Mouse (Mus musculus): ENCODE measurements around the gene Nacad. TPM values are rescaled to one million over a fixed set of nuclear protein-coding genes. Genes with fewer than 3 reads are reported as not detected.
A peak's percentile ranks its signal among the peaks of the same experiment; 100 is the strongest.

Gene Nacad
- polyA plus RNA-seq, 1 experiment from 2014 or later = 50.1 TPM

DNA sequence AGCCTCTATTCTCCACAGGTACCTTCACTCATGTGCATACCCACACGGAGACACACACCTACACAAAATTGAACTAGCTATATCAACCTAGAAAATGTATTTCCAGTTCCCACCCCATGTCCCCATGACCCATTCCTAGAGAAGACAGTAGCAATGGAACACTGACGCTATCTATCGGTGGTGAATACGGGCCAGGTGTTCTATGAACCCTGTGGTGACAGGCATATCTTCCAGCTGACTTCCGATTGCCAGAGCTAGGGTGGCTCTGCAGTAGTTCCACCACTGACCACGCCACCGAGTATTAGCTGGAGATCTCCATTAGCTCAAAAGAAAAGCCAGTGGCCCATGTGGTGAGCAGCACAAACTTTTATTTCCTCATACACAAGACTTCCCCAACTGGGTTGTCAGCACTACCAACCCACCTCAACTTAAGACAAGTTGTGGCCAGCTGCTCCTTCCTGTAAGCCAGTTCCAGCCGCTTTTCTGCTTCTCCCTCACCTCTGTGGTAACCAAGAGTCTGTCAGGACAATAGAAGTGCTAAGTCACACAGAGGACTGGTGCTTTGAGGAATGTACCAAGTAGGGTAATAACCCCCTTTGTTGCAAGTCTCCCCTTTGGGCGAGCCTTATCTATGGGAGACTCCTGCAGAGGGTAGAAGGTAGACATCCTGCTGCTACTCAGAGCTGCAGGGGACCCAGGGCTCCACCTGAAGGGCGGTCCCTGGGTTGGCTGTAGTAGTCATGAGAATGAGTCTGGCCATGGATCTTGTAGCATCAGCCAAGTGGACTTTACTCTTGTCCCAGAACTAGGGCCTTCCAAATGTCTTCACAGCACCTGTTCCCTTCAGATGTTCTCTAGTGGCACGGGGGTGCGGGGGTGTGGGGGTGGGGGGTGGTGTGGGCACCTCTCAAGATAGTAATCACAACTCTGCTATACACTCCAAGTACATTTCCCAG lies 9.7 kb upstream of the Nacad start:
- Histone ChIP-seq H3K9ac (ENCODE audit: low read length) (no peak overlapping the region), H3K27ac (ENCODE audit: low read depth, low read length) (no peak overlapping the region), H3K4me3 (ENCODE audit: low read depth, low read length) (no peak overlapping the region), H3K36me3 (ENCODE audit: control insufficient read depth, insufficient read depth, low read length) (peaks cover 47% of the 10 kb centered on the region), H3K4me1 (ENCODE audit: control insufficient read depth, insufficient read depth, low read length) (no peaks in the 10 kb centered on the region), H3K4me2 (ENCODE audit: low read depth) (no peak overlapping the region), H3K9me3 (ENCODE audit: control insufficient read depth, low read length) (no peaks in the 10 kb centered on the region), H3K27me3 (ENCODE audit: control insufficient read depth, insufficient read depth, low read length) (no peaks in the 10 kb centered on the region)
- 96% methylated on average over 12 of the region's 12 CpGs for WGBS
- DNase-seq (ENCODE audit: low spot score) (no peak), ATAC-seq (ENCODE audit: insufficient read depth, low FRiP score, low TSS enrichment) (no peak)

DNA sequence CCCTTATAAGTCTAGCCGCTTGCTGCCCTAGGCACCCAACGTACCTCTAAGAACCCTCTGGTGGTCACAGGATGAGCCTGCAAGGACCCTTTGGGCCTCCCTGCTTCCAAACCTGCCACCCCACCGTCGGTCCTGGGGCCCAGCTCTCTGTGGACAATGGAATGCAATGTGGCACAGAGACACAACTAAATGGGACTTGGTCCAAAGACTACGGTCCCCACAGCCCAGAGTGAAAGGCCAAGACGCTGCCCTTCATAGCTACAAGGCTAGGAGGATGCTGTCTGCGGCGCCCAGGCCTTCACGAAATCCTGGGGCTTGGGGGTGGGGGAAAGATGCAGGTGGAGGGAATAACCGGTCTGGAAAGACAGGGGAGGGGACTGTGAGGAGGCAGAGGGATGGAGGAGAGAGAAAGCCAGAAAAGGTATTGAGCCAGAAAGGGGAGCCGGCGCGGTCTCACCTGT lies 802 bp downstream of the Nacad start:
- peaks cover 6% of the 10 kb centered on the region; the same call in 1 of the 2 replicates for H3K4me1 ChIP-seq (ENCODE audit: control insufficient read depth, insufficient read depth, low read length)
- ATAC-seq (ENCODE audit: insufficient read depth, low FRiP score, low TSS enrichment) = no peak

DNA sequence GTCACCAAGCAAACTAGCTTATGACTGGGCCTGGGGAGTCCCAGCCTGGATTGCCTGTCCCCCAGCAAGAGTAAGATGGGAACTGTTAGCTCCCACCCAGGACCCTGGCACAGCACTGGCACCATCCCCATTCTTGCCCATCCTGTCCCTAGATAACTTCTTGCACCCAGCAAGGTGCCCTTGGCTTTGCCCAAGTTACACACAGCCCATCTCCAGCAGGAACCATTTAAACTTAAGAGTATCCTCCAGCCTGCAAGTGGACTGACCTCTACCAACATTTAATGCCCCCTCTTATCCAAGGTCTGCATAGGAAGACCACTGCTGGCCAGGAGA lies 1.3 kb downstream of the Nacad start:
- H3K4me1 ChIP-seq (ENCODE audit: control insufficient read depth, insufficient read depth, low read length) = peaks cover 6% of the 10 kb centered on the region; the same call in 1 of the 2 replicates
- peak overlapping the region; percentile 64 for H3K9ac ChIP-seq (ENCODE audit: low read length)
- DNase-seq (ENCODE audit: low spot score) = no peak
- H3K9me3 ChIP-seq (ENCODE audit: control insufficient read depth, low read length) = no peaks in the 10 kb centered on the region
- peak overlapping the region; percentile 45 for H3K4me3 ChIP-seq (ENCODE audit: low read depth, low read length)
- H3K4me2 ChIP-seq (ENCODE audit: low read depth) = peak overlapping the region; percentile 67
- H3K36me3 ChIP-seq (ENCODE audit: control insufficient read depth, insufficient read depth, low read length) = no peaks in the 10 kb centered on the region; the same call in 1 of the 2 replicates
- peaks cover 8% of the 10 kb centered on the region; the same call in 1 of the 2 replicates for H3K27me3 ChIP-seq (ENCODE audit: control insufficient read depth, insufficient read depth, low read length)
- H3K27ac ChIP-seq (ENCODE audit: low read depth, low read length) = no peak overlapping the region
- ATAC-seq (ENCODE audit: insufficient read depth, low FRiP score, low TSS enrichment) = no peak

More for the DNA sequence above, 802 bp downstream of the Nacad start:
- Histone ChIP-seq H3K27me3 (ENCODE audit: control insufficient read depth, insufficient read depth, low read length) (peaks cover 8% of the 10 kb centered on the region; the same call in 1 of the 2 replicates), H3K9me3 (ENCODE audit: control insufficient read depth, low read length) (no peaks in the 10 kb centered on the region), H3K36me3 (ENCODE audit: control insufficient read depth, insufficient read depth, low read length) (no peaks in the 10 kb centered on the region; the same call in 1 of the 2 replicates), H3K9ac (ENCODE audit: low read length) (peak overlapping the region; percentile 64), H3K4me2 (ENCODE audit: low read depth) (peak overlapping the region; percentile 67), H3K4me3 (ENCODE audit: low read depth, low read length) (peak overlapping the region; percentile 45), H3K27ac (ENCODE audit: low read depth, low read length) (peak overlapping the region; percentile 89)
- DNase-seq (ENCODE audit: low spot score) = peak; percentile 42
- 17% methylated on average over 13 of the region's 13 CpGs for WGBS

DNA sequence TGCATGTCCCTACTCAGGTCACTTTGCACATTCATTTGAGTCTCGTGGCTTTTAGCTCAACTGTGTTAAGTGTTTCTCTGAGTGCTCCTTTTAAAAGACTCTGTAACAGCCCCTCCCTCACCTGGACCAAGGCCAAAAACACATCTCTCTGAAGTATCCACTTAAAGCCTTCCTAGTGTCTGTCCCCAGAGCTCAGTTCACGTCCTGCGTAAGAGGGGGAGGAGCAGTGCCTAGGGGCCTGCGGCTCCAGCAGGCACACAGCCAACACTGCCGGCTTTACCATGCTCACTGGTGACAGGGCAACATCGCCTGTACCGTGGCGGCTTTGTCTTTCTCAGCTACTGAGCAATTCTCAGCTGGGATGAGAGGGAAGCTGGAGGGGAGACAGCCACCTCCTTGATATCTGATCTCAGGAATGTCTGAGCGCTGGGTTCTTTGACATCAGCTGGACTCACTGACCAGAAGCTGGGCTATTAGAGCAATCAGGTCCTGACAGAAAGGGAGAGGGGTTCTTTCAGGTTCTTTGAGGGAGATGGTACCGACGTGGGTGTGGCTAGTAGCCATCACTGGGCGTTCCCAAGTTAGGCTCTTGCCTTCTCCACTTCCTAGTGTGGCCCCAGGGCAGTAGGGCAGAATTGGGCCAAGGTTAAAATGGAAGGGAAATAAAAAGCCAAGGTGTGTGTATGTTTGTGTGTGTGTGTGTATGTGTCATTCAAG lies 1.8 kb downstream of the Nacad start:
- Histone ChIP-seq H3K36me3 (ENCODE audit: control insufficient read depth, insufficient read depth, low read length) (no peaks in the 10 kb centered on the region; the same call in 1 of the 2 replicates), H3K9me3 (ENCODE audit: control insufficient read depth, low read length) (no peaks in the 10 kb centered on the region), H3K4me1 (ENCODE audit: control insufficient read depth, insufficient read depth, low read length) (peaks cover 9% of the 10 kb centered on the region; the same call in 1 of the 2 replicates), H3K4me2 (ENCODE audit: low read depth) (peak overlapping the region; percentile 67), H3K9ac (ENCODE audit: low read length) (peak overlapping the region; percentile 64; the same call in 1 of the 2 replicates), H3K4me3 (ENCODE audit: low read depth, low read length) (peak overlapping the region; percentile 45), H3K27me3 (ENCODE audit: control insufficient read depth, insufficient read depth, low read length) (peaks cover 8% of the 10 kb centered on the region; the same call in 1 of the 2 replicates), H3K27ac (ENCODE audit: low read depth, low read length) (no peak overlapping the region)
- DNase-seq (ENCODE audit: low spot score) (no peak), ATAC-seq (ENCODE audit: insufficient read depth, low FRiP score, low TSS enrichment) (no peak)
- WGBS = 25% methylated on average over 12 of the region's 12 CpGs

DNA sequence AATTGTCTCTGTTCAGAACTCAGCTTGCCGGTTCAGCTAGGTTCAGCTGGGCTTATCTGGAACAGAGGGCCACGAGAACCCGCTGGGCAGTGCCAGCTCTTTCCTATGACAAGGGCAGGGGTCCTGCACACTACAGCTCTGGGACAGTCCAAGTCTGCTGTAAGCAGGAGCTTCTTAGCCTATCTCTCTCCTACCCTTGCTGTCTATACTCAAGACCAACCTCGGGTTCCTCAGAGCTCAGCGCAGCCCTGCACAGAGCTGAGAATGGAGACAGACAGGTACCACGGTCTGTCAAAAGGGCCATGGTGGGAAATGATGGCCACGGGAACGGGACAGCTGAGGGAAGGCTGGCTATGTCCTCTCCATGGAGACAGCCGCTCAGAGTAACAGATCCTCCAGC lies 2.6 kb downstream of the Nacad start:
- Histone ChIP-seq H3K27me3 (ENCODE audit: control insufficient read depth, insufficient read depth, low read length) (peaks cover 8% of the 10 kb centered on the region; the same call in 1 of the 2 replicates), H3K4me2 (ENCODE audit: low read depth) (peak overlapping the region; percentile 67), H3K36me3 (ENCODE audit: control insufficient read depth, insufficient read depth, low read length) (no peaks in the 10 kb centered on the region; the same call in 1 of the 2 replicates), H3K27ac (ENCODE audit: low read depth, low read length) (no peak overlapping the region), H3K4me1 (ENCODE audit: control insufficient read depth, insufficient read depth, low read length) (peaks cover 17% of the 10 kb centered on the region; the same call in 1 of the 2 replicates), H3K9ac (ENCODE audit: low read length) (no peak overlapping the region), H3K9me3 (ENCODE audit: control insufficient read depth, low read length) (no peaks in the 10 kb centered on the region), H3K4me3 (ENCODE audit: low read depth, low read length) (peak overlapping the region; percentile 45; the same call in 1 of the 2 replicates)
- ATAC-seq (ENCODE audit: insufficient read depth, low FRiP score, low TSS enrichment) (no peak), DNase-seq (ENCODE audit: low spot score) (no peak)
- 87% methylated on average over 9 of the region's 9 CpGs for WGBS

DNA sequence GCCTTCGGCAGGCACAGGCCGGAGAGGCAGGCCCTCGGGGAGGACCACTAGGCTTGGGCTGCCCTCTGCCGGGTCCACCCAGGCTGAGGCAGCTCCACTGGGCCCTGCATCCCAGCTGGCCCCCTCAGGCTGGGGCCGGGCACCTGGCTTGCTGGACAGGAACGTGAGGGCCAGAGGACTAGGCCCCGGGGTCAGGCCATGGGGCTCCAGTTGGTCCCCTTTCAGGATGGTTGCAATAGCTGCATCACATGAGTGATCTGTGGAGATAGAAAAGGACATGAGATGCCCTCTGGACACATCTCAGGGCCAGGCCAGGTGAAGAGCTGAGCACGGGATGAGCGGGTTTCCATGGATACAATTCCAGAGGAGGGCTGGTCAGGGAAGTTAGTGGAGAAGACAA lies 3.2 kb downstream of the Nacad start:
- H3K4me1 ChIP-seq (ENCODE audit: control insufficient read depth, insufficient read depth, low read length) = peaks cover 17% of the 10 kb centered on the region; the same call in 1 of the 2 replicates
- WGBS = 79% methylated on average over 9 of the region's 9 CpGs
- no peak overlapping the region for H3K9ac ChIP-seq (ENCODE audit: low read length)

DNA sequence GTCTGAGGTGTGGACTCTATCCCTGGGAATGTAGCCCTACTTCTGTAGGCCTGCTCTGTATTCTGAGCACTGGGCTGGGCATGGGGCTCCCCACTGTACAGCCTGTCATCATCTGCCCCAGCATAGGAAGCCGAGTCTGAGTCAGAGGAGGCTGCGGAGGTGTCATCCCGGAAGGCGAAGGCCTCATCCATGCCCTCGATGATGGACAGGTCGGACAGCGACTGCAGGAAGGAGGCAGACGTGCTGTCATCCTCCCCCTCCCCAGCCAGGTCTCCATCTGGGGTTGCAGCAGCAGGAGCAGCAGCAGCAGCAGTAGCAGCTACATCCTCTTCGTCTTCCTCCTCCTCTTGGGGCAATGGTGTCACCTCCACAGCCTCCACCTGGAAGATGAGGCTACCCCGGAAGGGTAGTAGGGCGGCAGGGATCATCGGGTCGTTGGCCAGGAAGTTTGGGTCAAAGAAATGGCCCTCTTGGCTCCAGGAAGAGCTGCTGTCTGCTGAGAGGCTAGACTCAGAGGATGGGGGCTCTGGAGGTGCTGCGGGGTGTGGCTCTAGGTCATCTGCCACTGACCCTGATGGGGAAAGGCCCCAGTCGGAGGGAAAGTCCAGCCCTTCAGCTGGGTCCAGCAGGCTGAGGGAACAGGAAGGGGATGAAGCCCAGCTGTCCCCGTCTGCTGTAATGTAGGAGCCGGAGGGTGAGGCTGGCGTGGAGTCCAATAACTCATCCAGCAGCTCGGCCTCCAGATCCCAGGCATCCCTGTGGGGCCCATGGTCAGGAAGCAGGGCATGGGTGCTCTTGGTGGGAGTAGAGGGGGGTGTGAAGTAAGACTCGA lies 4.0 kb downstream of the Nacad start:
- Histone ChIP-seq H3K4me1 (ENCODE audit: control insufficient read depth, insufficient read depth, low read length) (peaks cover 17% of the 10 kb centered on the region; the same call in 1 of the 2 replicates), H3K36me3 (ENCODE audit: control insufficient read depth, insufficient read depth, low read length) (peaks cover 4% of the 10 kb centered on the region; the same call in 1 of the 2 replicates), H3K27ac (ENCODE audit: low read depth, low read length) (no peak overlapping the region), H3K9ac (ENCODE audit: low read length) (no peak overlapping the region), H3K27me3 (ENCODE audit: control insufficient read depth, insufficient read depth, low read length) (peaks cover 8% of the 10 kb centered on the region; the same call in 1 of the 2 replicates), H3K4me3 (ENCODE audit: low read depth, low read length) (no peak overlapping the region), H3K4me2 (ENCODE audit: low read depth) (no peak overlapping the region), H3K9me3 (ENCODE audit: control insufficient read depth, low read length) (no peaks in the 10 kb centered on the region)
- ATAC-seq (ENCODE audit: insufficient read depth, low FRiP score, low TSS enrichment) (no peak), DNase-seq (ENCODE audit: low spot score) (no peak)
- WGBS = 77% methylated on average over 20 of the region's 20 CpGs

More for the DNA sequence above, 3.2 kb downstream of the Nacad start:
- no peak for DNase-seq (ENCODE audit: low spot score)
- Histone ChIP-seq H3K36me3 (ENCODE audit: control insufficient read depth, insufficient read depth, low read length) (no peaks in the 10 kb centered on the region; the same call in 1 of the 2 replicates), H3K27me3 (ENCODE audit: control insufficient read depth, insufficient read depth, low read length) (peaks cover 8% of the 10 kb centered on the region; the same call in 1 of the 2 replicates), H3K4me2 (ENCODE audit: low read depth) (no peak overlapping the region), H3K9me3 (ENCODE audit: control insufficient read depth, low read length) (no peaks in the 10 kb centered on the region), H3K4me3 (ENCODE audit: low read depth, low read length) (no peak overlapping the region), H3K27ac (ENCODE audit: low read depth, low read length) (no peak overlapping the region)
- ATAC-seq (ENCODE audit: insufficient read depth, low FRiP score, low TSS enrichment) = no peak

Data from neural tube, embryonic 11.5 days (tissue).